Mouse (Mus musculus) cerebellum, adult 9-10 months (tissue): Measurements from ENCODE around the gene Tango2.

Experiments
- DNase-seq: peaks from one replicate; pipeline ENCODE4 v3.0.0; 2022

Tango2 gene

GRCm38 (mm10) chr16:18347931-18348600 lies at the start of gene Tango2, which contains the start of gene Arvcf:
Tango2 (minus strand) TSS chr16:18348103.
Arvcf (plus strand) TSS chr16:18348182.
- DNase-seq, result peak; percentile 98

GRCm38 (mm10) chr16:18396791-18397621 lies 49.1 kb upstream of the Tango2 start:
- DNase-seq, result no peak

GRCm38 (mm10) chr16:18396201-18396600 lies 48.3 kb upstream of the Tango2 start:
- DNase-seq, result peak; percentile 93

GRCm38 (mm10) chr16:18395620-18396036 lies 47.7 kb upstream of the Tango2 start:
- DNase-seq, result peak; percentile 74

GRCm38 (mm10) chr16:18394777-18395619 lies 47.1 kb upstream of the Tango2 start:
- DNase-seq, result peak; percentile 59

- no peak for DNase-seq
These were observed 46.2 kb upstream of the Tango2 start for GRCm38 (mm10) chr16:18394056-18394455.

- no peak for DNase-seq
These were observed 45.7 kb upstream of the Tango2 start for GRCm38 (mm10) chr16:18393595-18393994.

GRCm38 (mm10) chr16:18392469-18393426 lies 44.8 kb upstream of the Tango2 start:
- DNase-seq, result peak; percentile 79

GRCm38 (mm10) chr16:18391728-18392127 lies 43.8 kb upstream of the Tango2 start:
- DNase-seq, result no peak

GRCm38 (mm10) chr16:18391127-18391526 lies 43.2 kb upstream of the Tango2 start:
- no peak for DNase-seq

- no peak for DNase-seq
These were observed 42.5 kb upstream of the Tango2 start for GRCm38 (mm10) chr16:18390399-18390798.

- DNase-seq, result no peak
These were observed 40.9 kb upstream of the Tango2 start for GRCm38 (mm10) chr16:18388583-18389435.

- no peak for DNase-seq
These were observed 40.0 kb upstream of the Tango2 start for GRCm38 (mm10) chr16:18387704-18388582.

GRCm38 (mm10) chr16:18386972-18387371 lies 39.1 kb upstream of the Tango2 start:
- no peak for DNase-seq

GRCm38 (mm10) chr16:18386451-18386850 lies 38.5 kb upstream of the Tango2 start:
- peak; percentile 53 for DNase-seq

GRCm38 (mm10) chr16:18385411-18385810 lies 37.5 kb upstream of the Tango2 start:
- no peak for DNase-seq

- DNase-seq, result no peak
These were observed 36.8 kb upstream of the Tango2 start for GRCm38 (mm10) chr16:18384659-18385058.

GRCm38 (mm10) chr16:18384211-18384610 lies 36.3 kb upstream of the Tango2 start:
- DNase-seq, result no peak

GRCm38 (mm10) chr16:18383756-18384155 lies 35.9 kb upstream of the Tango2 start:
- DNase-seq, result no peak
